Mouse (Mus musculus): Measurements from ENCODE around the gene Smco2. TPM values are rescaled to one million over a fixed set of nuclear protein-coding genes. Genes with fewer than 3 reads are reported as not detected.

Smco2 gene
- polyA plus RNA-seq, 1 experiment from 2014 or later, result not detected

Other genes with a start within 250 kb of the Smco2 start
- gene Med21, start 207.6 kb upstream of the Smco2 start, polyA plus RNA-seq (2015; fragmentation: Nextera tagmentation; extraction: Ambion mirVana), result 132 and 142 TPM in 2 replicates
- 48.2 and 52.1 TPM in 2 replicates for gene Tm7sf3, start 207.3 kb upstream of the Smco2 start, polyA plus RNA-seq (2015; fragmentation: Nextera tagmentation; extraction: Ambion mirVana)
- gene Stk38l, start 125.1 kb upstream of the Smco2 start, polyA plus RNA-seq (2015; fragmentation: Nextera tagmentation; extraction: Ambion mirVana), result 17.3 and 17.4 TPM in 2 replicates
- gene Arntl2, start 54.0 kb upstream of the Smco2 start, polyA plus RNA-seq (2015; fragmentation: Nextera tagmentation; extraction: Ambion mirVana), result 7.9 and 8.5 TPM in 2 replicates
- 60.8 and 63.5 TPM in 2 replicates for gene Ppfibp1, start 38.4 kb downstream of the Smco2 start, polyA plus RNA-seq (2015; fragmentation: Nextera tagmentation; extraction: Ambion mirVana)
- gene 1700034J05Rik, start 104.3 kb downstream of the Smco2 start, polyA plus RNA-seq (2015; fragmentation: Nextera tagmentation; extraction: Ambion mirVana), result 0.13 and 0.16 TPM in 2 replicates
- 0.98 and 1.2 TPM in 2 replicates for gene Rep15, start 182.5 kb downstream of the Smco2 start, polyA plus RNA-seq (2015; fragmentation: Nextera tagmentation; extraction: Ambion mirVana)
- gene Mrps35, start 192.7 kb downstream of the Smco2 start, polyA plus RNA-seq (2015; fragmentation: Nextera tagmentation; extraction: Ambion mirVana), result 78.9 and 90.0 TPM in 2 replicates
- gene Mansc4, start 236.9 kb downstream of the Smco2 start, polyA plus RNA-seq (2015; fragmentation: Nextera tagmentation; extraction: Ambion mirVana), result 0.77 and 0.82 TPM in 2 replicates
- gene Klhl42, start 241.3 kb downstream of the Smco2 start, polyA plus RNA-seq (2015; fragmentation: Nextera tagmentation; extraction: Ambion mirVana), result 7.6 and 8.3 TPM in 2 replicates